Mouse (Mus musculus): ENCODE data around the gene Xpa. TPM values are rescaled to one million over a fixed set of nuclear protein-coding genes. Genes with fewer than 3 reads are reported as not detected.
A peak's percentile ranks its signal among the peaks of the same experiment; 100 is the strongest.

Xpa gene
- polyA plus RNA-seq, 1 experiment, result 26.9 TPM

DNA sequence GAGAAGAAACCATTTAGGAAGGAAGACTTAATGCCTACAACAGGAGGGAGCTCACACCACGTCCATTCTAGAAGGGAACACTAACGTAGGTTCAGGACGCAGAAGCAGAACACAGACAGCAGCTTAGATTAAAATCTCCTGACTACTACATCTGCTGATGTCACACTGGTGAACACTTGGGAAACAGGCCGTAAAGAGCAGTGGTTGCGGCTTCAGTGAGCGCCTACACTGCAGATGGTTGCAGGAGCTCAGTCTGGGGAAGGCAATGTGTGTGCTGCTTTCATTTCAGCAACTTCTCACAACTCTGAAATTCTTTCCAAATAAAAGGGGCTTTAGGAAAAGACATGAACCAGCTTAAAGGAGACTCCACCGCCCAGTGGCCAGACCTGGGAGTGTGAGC, 18.6 kb downstream of the Xpa start:
- H3K4me1 ChIP-seq (ENCODE audit: control insufficient read depth, insufficient read depth, insufficient read length, low read length), result no peaks in the 10 kb centered on the region
- H3K4me3 ChIP-seq (ENCODE audit: insufficient read depth, low read depth, low read length), result no peak overlapping the region
- no peak overlapping the region for H3K27ac ChIP-seq (replicated peaks; ENCODE audit: low read depth, low read length)

DNA sequence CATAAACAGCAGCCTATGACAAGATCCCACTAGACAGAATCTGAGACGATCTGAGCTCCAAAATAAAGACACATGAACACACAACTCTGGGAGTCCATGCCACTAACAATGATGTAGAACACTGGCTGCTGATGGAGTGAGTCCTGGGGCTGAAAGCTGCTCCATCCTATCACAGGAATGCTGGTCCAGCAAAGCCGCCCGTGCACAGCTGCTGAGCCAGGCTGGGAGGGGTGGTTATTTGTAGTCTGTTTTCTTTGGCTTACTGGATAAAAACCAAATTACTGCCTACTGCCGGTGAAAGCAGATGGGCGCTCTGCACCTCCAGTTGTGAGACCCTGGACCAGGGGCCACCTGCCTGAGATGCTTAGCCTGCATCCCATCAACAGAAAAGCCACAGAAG, 19.1 kb downstream of the Xpa start:
- Histone ChIP-seq H3K4me3 (ENCODE audit: insufficient read depth, low read depth, low read length) (no peak overlapping the region), H3K27ac (replicated peaks; ENCODE audit: low read depth, low read length) (no peak overlapping the region), H3K4me1 (ENCODE audit: control insufficient read depth, insufficient read depth, insufficient read length, low read length) (no peaks in the 10 kb centered on the region)

DNA sequence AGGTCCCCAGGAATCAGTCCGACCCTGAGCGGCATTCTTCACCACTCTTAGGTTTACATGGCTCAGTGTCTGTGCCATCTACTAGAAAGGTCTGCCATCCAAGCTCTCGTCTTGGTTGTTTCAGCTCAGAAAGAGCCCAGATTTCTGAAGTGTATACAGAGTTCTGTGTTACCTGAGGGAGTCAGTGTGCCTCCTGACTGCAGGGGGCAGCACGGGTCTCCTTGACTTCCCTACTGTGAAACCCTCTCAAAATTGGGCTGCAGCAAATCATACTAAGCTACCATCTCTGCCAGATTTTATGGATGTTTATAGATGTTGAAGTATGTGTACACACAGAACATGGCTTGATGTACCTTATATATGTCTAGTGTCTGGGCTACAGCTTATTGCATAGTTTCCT, 19.8 kb downstream of the Xpa start:
- Histone ChIP-seq H3K27ac (replicated peaks; ENCODE audit: low read depth, low read length) (no peak overlapping the region), H3K4me3 (ENCODE audit: insufficient read depth, low read depth, low read length) (no peak overlapping the region), H3K4me1 (ENCODE audit: control insufficient read depth, insufficient read depth, insufficient read length, low read length) (no peaks in the 10 kb centered on the region)

DNA sequence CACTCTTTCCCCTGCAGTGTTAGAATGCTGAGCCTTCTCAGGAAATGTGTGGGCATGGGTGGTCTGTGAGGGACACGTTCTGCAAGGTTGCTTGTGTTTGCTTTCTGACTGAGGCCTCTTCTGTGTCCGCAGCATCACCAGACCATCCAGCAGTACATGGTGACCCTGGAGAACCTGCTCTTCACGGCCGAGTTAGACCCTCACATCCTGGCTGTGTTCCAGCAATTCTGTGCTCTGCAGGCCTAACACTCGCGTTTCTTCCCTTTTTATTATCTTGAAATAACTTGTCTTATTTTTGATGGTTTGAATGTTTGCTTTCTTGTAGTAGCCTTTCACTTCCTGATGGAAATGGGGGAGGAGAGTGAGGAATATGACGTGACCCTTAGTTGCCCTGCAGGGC, 24.4 kb downstream of the Xpa start:
- Histone ChIP-seq H3K4me1 (ENCODE audit: control insufficient read depth, insufficient read depth, insufficient read length, low read length) (no peaks in the 10 kb centered on the region), H3K27ac (replicated peaks; ENCODE audit: low read depth, low read length) (no peak overlapping the region)

DNA sequence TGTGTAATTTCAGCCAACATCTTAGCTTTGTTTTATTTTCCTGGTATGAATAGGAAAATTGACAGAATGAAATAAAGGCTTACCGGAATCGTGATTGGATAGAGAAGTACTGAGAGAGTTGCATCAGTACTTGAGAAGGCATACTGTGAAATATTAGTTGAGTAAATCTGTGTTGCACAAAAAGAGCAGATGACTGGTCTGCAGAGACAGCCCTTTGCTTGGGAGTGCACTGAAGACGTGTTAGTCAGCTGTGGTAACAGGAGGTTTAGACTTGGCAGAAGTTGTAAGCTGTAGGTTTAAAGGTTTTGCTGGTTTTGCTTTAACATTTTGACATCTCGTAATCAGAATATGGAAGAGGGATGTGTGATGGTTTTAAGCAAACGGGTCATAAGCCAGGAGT, 30.3 kb downstream of the Xpa start:
- Histone ChIP-seq H3K4me1 (ENCODE audit: control insufficient read depth, insufficient read depth, insufficient read length, low read length) (no peaks in the 10 kb centered on the region), H3K4me3 (ENCODE audit: insufficient read depth, low read depth, low read length) (no peak overlapping the region), H3K27ac (replicated peaks; ENCODE audit: low read depth, low read length) (no peak overlapping the region)

More for the DNA sequence above, 24.4 kb downstream of the Xpa start:
- no peak overlapping the region for H3K4me3 ChIP-seq (ENCODE audit: insufficient read depth, low read depth, low read length)

DNA sequence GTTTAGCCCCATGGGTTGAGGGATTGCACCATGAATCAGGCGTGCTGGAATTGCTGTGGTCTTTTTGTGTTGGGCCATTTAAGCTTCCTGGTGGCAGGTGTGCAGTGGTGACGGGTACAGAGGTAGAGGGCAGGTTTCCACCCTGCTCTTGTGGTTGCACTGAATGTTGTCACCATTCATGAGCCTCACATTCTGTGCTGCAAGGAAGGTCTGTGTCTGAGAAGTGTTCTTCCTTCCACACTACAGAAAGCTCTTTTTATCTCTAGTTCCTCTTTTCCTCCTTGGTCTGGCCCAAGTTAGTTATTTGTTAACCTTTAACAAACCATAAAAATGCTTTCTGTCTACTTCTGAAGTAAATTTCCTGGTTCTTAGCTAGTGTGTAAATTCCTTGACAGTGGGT, 32.1 kb downstream of the Xpa start:
- H3K27ac ChIP-seq (replicated peaks; ENCODE audit: low read depth, low read length), result no peak overlapping the region

DNA sequence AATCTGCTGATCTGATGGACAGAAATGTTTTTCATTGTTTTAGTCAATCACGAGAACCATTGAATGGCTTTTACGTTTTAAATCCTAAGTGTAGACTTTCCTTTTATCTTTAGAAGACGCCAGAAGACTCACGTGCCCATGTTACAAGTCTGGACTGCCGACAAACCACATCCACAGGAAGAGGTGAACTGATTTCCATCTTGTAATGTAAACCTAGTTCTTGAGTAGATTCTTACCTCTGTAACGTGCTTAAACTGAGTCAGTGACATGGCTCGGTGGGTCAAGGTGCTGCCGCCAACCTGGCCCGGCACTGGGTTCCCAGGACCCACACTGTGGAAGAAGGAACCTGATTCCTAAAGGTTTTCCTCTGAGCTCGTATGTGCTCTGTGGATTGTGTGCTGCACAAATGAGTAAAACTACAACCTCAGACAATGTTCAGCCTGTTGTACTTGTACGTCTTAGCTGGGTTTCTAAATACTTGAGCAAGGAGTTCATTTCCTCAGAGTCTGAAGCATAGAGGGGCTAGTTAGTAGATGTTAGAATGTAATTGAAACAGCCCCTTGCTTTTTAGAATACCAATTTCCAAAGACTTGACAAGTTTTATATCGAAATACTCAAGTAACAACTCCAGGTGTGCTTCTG, 44.1 kb downstream of the Xpa start:
- H3K4me1 ChIP-seq (ENCODE audit: control insufficient read depth, insufficient read depth, insufficient read length, low read length), result no peaks in the 10 kb centered on the region
- H3K27ac ChIP-seq (replicated peaks; ENCODE audit: low read depth, low read length), result no peak overlapping the region
- H3K4me3 ChIP-seq (ENCODE audit: insufficient read depth, low read depth, low read length), result no peak overlapping the region

More for the DNA sequence above, 32.1 kb downstream of the Xpa start:
- no peaks in the 10 kb centered on the region for H3K4me1 ChIP-seq (ENCODE audit: control insufficient read depth, insufficient read depth, insufficient read length, low read length)
- no peak overlapping the region for H3K4me3 ChIP-seq (ENCODE audit: insufficient read depth, low read depth, low read length)

DNA sequence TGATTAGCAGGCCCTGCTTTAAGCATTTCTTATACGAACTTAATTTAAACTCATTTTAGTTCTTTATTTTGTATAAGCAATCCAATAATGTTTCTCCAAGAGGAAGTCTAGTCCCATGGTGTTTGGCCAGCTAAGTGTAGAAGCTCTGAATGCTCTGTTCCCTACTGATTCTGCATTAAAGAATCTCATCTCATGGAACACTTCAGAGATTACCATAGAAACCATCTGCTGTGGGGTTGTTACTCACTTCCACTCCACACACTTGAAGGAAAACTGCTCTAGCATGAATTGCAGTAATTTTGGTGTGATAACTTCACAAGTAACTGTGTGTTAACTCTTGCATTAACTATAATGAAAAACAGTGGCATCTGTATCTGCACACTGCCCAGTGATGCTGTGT, 49.2 kb downstream of the Xpa start:
- no peaks in the 10 kb centered on the region for H3K4me1 ChIP-seq (ENCODE audit: control insufficient read depth, insufficient read depth, insufficient read length, low read length)
- no peak overlapping the region for H3K4me3 ChIP-seq (ENCODE audit: insufficient read depth, low read depth, low read length)
- H3K27ac ChIP-seq (replicated peaks; ENCODE audit: low read depth, low read length), result no peak overlapping the region

DNA sequence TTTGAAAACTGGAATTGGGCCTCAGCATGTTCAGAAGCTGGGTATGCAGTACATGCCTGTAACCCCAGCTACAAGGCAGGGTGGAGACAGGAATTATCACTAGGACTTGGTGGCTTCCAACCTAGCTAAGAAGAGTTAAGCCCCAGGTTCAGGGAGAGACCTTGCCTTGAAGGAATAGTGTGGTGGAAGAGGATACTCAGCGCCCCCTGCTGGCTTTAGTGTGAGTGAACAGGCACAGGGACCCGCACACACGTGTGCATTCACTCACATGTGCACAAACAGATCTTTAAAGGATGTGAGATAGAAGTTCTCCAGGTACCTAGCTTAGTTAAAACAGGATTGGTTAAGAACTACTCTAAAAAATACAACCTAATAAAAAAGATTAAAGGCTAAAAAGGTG, 51.8 kb downstream of the Xpa start:
- Histone ChIP-seq H3K4me3 (ENCODE audit: insufficient read depth, low read depth, low read length) (no peak overlapping the region), H3K4me1 (ENCODE audit: control insufficient read depth, insufficient read depth, insufficient read length, low read length) (peaks cover 6% of the 10 kb centered on the region; the same call in 1 of the 2 replicates), H3K27ac (replicated peaks; ENCODE audit: low read depth, low read length) (no peak overlapping the region)

DNA sequence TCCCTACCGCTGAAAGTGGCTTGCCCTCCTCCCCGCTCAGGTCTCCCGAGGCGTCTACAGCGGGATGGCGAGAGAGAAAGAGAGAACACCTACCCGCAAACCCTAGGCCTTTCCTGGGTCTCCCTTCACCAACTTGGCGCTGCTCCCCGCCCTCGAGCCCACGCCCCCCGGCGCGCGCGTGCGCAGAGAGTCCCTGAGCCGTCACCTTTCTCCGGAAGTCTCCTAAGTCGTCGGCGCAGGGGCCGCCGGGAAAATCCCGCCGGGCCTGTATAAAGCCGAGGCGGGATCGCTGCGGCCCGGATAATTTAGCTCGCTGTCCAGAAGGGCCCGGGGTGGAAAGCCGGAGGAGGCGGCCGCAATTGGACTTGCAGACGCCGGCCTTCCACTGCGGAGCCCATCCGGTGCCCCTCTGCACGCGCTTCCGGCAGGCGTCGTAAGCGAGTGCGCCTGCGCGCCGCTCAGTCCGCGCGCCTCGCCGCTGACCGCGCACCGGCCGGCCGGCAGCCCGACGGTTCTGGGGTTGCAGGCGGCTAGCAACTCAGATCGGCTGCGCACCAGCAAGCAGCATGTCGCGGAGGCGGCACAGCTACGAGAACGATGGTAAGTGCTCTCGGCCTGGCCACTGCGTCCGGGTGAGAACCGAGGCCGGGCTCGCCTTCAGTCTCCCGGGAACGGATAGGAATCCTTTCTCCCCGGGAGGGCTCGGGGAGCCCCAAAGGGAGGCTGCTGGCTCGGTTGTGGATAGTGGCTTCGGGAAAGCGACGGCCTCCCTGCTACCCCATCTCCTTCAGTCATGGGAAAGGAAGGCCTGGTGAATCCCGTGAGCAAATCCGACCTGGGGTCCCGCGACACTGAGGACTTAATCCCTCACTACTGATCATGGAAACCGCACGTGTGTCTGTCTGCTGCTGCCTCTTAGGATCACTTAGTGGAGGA, 57.6 kb downstream of the Xpa start, which contains the start of the genes Ncbp1 and Tstd2:
Gene Ncbp1 (plus strand): TSS at position 327 of the 936 bp plus-strand sequence.
Gene Tstd2 (minus strand): TSS at position 408 of the 936 bp plus-strand sequence.
- Histone ChIP-seq H3K4me1 (ENCODE audit: control insufficient read depth, insufficient read depth, insufficient read length, low read length) (peaks cover 6% of the 10 kb centered on the region; the same call in 1 of the 2 replicates), H3K27ac (replicated peaks; ENCODE audit: low read depth, low read length) (peak within 1 kb of the TSS; percentile 94), H3K4me3 (ENCODE audit: insufficient read depth, low read depth, low read length) (peak within 1 kb of the TSS; percentile 86)

DNA sequence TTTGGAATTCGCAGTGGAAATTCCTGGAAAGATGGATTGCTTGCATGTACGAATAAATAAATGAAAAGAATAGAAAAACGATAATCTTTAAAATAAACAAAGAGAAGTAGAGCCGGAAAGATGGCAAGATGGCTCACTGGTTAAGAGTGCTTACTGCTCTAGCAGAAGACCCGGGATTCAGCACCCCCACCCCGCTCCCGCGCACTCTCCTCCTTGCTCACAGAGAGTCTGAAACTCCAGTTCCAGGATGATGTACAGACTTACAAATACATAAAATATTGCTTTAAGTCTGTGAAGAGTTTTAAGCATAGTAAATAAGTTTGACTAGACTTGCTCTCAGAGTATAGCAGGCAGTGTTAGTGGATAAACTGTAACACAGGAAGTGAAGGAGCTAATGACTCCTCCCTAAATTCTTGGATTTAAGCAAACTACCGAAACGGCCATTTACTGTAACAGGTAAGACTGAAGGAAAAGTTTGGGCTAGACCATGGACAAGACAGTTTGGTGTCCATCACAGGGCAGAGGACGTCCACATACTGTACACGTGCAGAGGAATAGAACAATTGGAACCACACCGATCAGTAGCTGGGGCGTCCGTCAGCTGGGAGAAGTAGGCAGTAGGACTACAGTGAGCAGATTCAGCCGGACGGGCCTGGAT, 58.4 kb downstream of the Xpa start:
- H3K27ac ChIP-seq (replicated peaks; ENCODE audit: low read depth, low read length), result peak overlapping the region; percentile 94
- peaks cover 6% of the 10 kb centered on the region; the same call in 1 of the 2 replicates for H3K4me1 ChIP-seq (ENCODE audit: control insufficient read depth, insufficient read depth, insufficient read length, low read length)
- H3K4me3 ChIP-seq (ENCODE audit: insufficient read depth, low read depth, low read length), result peak overlapping the region; percentile 86

DNA sequence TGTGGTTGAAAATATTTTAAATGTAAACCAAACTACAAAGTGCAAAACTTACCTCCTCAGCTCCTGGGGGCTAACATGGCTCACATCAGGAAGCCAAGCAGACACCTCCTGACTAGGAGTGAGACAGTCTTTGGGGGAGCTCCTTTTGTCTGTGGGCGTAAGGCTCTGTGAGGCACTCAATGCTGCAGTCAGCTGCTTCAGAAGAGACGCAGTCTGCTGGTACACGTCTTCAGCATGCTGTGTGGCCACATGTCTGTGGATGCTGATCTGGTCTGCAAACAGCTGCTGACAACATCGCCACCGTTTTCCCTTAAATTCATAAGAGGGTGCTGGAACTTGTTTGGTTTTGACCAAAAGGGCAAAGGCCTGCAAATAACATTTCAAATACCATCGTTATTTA, 64.3 kb downstream of the Xpa start:
- H3K27ac ChIP-seq (replicated peaks; ENCODE audit: low read depth, low read length), result no peak overlapping the region
- H3K4me1 ChIP-seq (ENCODE audit: control insufficient read depth, insufficient read depth, insufficient read length, low read length), result no peaks in the 10 kb centered on the region
- no peak overlapping the region for H3K4me3 ChIP-seq (ENCODE audit: insufficient read depth, low read depth, low read length)

DNA sequence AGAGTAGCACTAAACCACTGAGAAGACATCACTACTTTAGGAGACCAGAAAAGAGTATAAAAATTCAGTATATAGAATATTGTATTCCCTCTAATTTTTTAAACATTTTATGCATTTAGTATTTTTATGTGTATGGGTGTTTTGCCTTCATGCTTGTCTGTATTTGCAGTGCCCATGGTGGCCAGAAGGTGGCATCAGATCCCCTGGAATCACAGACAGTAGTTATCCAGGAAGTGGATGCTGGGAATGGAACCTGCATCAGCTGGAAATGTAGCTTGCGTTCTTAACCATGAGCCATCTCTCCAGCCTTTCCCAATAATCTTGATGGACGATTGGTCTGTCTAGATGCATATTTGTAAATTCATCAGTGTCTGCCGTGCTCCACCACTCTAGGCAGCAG, 65.9 kb downstream of the Xpa start:
- H3K4me3 ChIP-seq (ENCODE audit: insufficient read depth, low read depth, low read length), result no peak overlapping the region
- H3K4me1 ChIP-seq (ENCODE audit: control insufficient read depth, insufficient read depth, insufficient read length, low read length), result no peaks in the 10 kb centered on the region
- no peak overlapping the region for H3K27ac ChIP-seq (replicated peaks; ENCODE audit: low read depth, low read length)

DNA sequence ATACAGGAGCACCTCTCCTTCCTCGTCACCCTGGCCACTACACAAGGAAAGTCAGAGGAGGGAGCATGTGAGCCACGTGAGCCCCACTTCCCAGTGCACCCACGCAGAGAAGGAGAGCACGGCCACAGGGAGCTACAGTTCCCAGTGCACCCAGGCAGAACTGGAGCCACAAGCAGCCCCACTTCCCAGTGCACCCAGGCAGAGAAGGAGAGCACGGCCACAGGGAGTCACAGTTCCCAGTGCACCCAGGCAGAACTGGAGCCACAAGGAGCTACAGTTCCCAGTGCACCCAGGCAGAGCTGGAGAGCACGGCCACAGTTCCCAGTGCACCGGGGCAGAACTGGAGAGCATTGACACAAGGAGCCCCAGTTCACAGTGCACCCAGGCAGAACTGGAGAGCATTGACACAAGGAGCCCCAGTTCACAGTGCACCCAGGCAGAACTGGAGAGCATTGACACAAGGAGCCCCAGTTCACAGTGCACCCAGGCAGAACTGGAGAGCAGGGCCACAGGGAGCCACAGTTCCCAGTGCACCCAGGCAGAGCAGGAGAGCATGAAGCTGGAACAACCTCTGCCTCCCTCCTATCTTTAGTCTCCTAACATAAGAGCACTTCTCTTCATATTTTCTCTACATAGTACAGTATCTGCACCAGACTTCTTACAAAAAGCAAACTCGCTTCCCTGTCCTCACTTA, 66.7 kb downstream of the Xpa start:
- Histone ChIP-seq H3K4me1 (ENCODE audit: control insufficient read depth, insufficient read depth, insufficient read length, low read length) (no peaks in the 10 kb centered on the region), H3K27ac (replicated peaks; ENCODE audit: low read depth, low read length) (no peak overlapping the region), H3K4me3 (ENCODE audit: insufficient read depth, low read depth, low read length) (no peak overlapping the region)

DNA sequence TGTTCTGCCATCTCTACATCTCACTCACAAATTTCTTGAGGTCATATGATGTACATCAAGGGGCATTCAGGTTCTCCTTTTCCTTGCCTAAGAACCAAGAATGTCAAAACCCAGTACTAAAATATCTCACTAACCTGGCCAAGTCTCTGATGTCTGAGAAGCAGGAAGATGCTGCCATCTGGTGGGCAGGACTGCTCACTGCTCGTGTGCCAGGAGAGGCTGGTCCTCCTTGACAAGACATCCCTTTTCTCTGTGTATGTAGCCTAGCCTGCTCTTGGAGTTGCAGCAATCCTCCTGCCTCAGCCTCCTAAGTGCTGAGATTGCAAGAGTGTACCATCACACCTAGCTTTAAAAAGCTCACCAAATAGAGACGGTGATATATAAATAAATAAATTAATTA, 69.6 kb downstream of the Xpa start:
- no peak overlapping the region for H3K4me3 ChIP-seq (ENCODE audit: insufficient read depth, low read depth, low read length)
- H3K4me1 ChIP-seq (ENCODE audit: control insufficient read depth, insufficient read depth, insufficient read length, low read length), result no peaks in the 10 kb centered on the region
- no peak overlapping the region for H3K27ac ChIP-seq (replicated peaks; ENCODE audit: low read depth, low read length)
